Mouse (Mus musculus) heart, adult 2 months (tissue): Measurements from ENCODE around the gene 2310033P09Rik.

Experiments used
- CTCF ChIP-seq: fragments of 200-600 bp; IDR thresholded peaks from 2 replicates; pipeline ENCODE4 v1.8.1; 2022; ENCODE audit warnings: antibody characterized with exemption, mild to moderate bottlenecking, moderate library complexity
- EP300 ChIP-seq: fragments of 200-500 bp; IDR thresholded peaks from 2 replicates; pipeline ENCODE4 v1.6.1; 2011; ENCODE audit warnings: low read depth, low read length, control low read depth; ENCODE audit not compliant: insufficient read depth

DNA sequence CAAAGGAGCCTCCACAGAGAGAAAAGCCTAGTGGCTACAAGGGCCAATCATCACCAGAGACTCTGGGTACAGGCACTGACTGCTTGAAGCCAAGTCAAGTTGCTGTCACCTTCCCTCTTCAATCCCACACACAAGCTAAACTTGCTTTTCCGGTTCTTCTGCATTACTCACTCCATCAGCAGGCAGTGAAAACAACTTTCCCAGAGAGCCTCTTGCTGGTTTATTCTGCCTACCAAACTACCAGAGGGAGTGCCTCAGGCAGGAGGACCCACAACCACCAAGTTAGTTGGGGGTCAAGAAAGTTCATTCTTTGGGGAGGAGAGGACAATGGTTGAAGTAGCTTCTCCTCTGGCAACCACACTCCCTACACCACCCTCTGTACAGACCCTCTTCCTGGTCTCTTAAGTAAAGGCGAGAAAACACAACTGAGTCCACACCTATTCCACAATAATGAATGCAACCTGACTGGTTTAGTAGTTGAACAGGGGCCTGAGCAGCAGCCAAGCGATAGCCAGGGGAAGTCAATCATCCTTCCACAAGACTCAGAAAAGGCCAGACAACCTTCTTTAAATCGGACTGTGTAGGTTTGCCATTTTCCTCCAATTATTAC lies 10.4 kb downstream of the 2310033P09Rik start:
- no peak for TF ChIP-seq CTCF
- no peak for TF ChIP-seq EP300
